Mouse (Mus musculus): ENCODE measurements around the gene Slc25a18. TPM values are rescaled to one million over a fixed set of nuclear protein-coding genes. Genes with fewer than 3 reads are reported as not detected.

The Slc25a18 gene
- polyA plus RNA-seq, 1 experiment from 2014 or later, result 1.8 TPM

DNA sequence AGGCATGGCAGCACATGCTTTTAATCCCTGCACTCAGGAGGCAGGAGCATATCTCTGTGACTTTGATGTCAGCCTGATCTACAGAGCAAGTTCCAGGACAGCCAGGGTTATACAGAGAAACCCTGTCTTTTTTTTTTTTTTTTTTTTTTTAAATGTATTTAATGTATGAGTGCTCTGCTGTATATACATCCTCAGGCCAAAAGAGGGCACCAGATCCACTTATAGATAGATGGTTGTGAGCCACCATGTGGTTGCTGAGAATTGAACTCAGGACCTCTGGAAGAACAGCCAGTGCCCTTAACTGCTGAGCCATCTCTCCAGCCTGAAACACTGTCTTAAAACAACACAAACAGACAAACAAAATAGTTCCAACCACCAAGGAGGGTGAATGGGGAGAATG lies 15.5 kb downstream of the Slc25a18 start:
- no peak overlapping the region for H3K4me3 ChIP-seq (ENCODE audit: low read depth, low read length)
- no peaks in the 10 kb centered on the region for H3K27me3 ChIP-seq (ENCODE audit: control insufficient read depth, insufficient read depth, low read length)
- H3K36me3 ChIP-seq (ENCODE audit: control insufficient read depth, insufficient read depth, low read length), result peaks cover 5% of the 10 kb centered on the region
- H3K4me1 ChIP-seq (ENCODE audit: control insufficient read depth, insufficient read depth, low read length), result peaks cover 2% of the 10 kb centered on the region
- DNase-seq (ENCODE audit: low spot score) (no peak), ATAC-seq (ENCODE audit: insufficient read depth, low FRiP score, low TSS enrichment) (no peak)
- H3K4me2 ChIP-seq (ENCODE audit: low read depth), result no peak overlapping the region
- H3K9me3 ChIP-seq (ENCODE audit: control insufficient read depth, low read length), result no peaks in the 10 kb centered on the region
- H3K9ac ChIP-seq (ENCODE audit: low read length), result no peak overlapping the region
- no peak overlapping the region for H3K27ac ChIP-seq (ENCODE audit: low read depth, low read length)

GRCm38 (mm10) chr6:120790153-120790552 lies 16.8 kb downstream of the Slc25a18 start:
- Histone ChIP-seq H3K4me2 (ENCODE audit: low read depth) (no peak overlapping the region), H3K27me3 (ENCODE audit: control insufficient read depth, insufficient read depth, low read length) (no peaks in the 10 kb centered on the region), H3K4me3 (ENCODE audit: low read depth, low read length) (no peak overlapping the region), H3K4me1 (ENCODE audit: control insufficient read depth, insufficient read depth, low read length) (peaks cover 2% of the 10 kb centered on the region), H3K9me3 (ENCODE audit: control insufficient read depth, low read length) (no peaks in the 10 kb centered on the region), H3K27ac (ENCODE audit: low read depth, low read length) (no peak overlapping the region), H3K9ac (ENCODE audit: low read length) (no peak overlapping the region), H3K36me3 (ENCODE audit: control insufficient read depth, insufficient read depth, low read length) (peaks cover 6% of the 10 kb centered on the region)
- DNase-seq (ENCODE audit: low spot score) (no peak), ATAC-seq (ENCODE audit: insufficient read depth, low FRiP score, low TSS enrichment) (no peak)
- 92% methylated on average over 10 of the region's 11 CpGs for WGBS

DNA sequence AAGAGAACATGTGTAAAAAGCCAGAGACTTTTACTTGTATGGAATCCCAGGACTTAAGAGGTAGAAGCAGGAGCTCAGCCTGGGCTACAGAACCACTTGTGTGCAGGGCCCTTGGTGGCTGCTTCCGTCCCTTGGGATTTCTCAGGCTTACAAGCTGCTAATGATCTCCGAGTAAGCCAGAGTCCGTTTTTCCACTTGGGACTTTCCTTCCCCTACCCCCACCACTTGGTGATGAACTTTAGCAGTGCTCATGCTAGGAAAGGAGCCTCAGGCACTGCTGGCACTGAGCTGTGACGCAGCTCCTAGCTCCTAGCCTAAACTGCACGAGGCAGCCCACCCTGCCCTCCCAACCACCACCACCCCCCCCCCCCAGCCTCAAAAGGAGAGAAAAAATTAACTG lies 17.3 kb downstream of the Slc25a18 start:
- peaks cover 2% of the 10 kb centered on the region for H3K4me1 ChIP-seq (ENCODE audit: control insufficient read depth, insufficient read depth, low read length)
- H3K9me3 ChIP-seq (ENCODE audit: control insufficient read depth, low read length), result no peaks in the 10 kb centered on the region
- no peak overlapping the region for H3K4me2 ChIP-seq (ENCODE audit: low read depth)
- no peak overlapping the region for H3K9ac ChIP-seq (ENCODE audit: low read length)
- H3K27ac ChIP-seq (ENCODE audit: low read depth, low read length), result no peak overlapping the region
- no peak for DNase-seq (ENCODE audit: low spot score)
- peaks cover 11% of the 10 kb centered on the region for H3K36me3 ChIP-seq (ENCODE audit: control insufficient read depth, insufficient read depth, low read length)
- H3K4me3 ChIP-seq (ENCODE audit: low read depth, low read length), result no peak overlapping the region
- no peak for ATAC-seq (ENCODE audit: insufficient read depth, low FRiP score, low TSS enrichment)
- 72% methylated on average over 5 of the region's 5 CpGs for WGBS
- no peaks in the 10 kb centered on the region for H3K27me3 ChIP-seq (ENCODE audit: control insufficient read depth, insufficient read depth, low read length)

DNA sequence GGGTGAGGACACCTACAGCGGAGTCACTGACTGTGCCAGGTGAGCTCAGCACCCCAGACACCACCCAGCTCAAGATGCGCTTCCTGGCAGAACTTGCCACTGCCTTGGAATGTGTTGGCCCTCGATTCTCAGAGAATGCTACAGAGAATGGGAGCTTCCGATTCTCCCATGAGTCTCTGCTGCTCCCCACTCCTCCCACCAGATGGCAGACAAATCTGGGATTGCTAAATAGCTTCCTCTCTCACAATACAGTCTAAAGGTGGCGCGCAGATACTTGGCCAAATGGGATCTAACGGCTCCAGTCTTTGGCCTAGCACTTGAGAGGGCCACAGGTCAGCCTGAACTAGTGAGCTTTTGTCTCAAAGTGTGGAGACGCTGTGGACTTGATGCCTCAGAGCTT lies 19.6 kb downstream of the Slc25a18 start:
- no peak for ATAC-seq (ENCODE audit: insufficient read depth, low FRiP score, low TSS enrichment)
- no peaks in the 10 kb centered on the region for H3K9me3 ChIP-seq (ENCODE audit: control insufficient read depth, low read length)
- H3K27ac ChIP-seq (ENCODE audit: low read depth, low read length), result no peak overlapping the region
- H3K4me3 ChIP-seq (ENCODE audit: low read depth, low read length), result no peak overlapping the region
- no peaks in the 10 kb centered on the region for H3K27me3 ChIP-seq (ENCODE audit: control insufficient read depth, insufficient read depth, low read length)
- WGBS, result 83% methylated on average over 8 of the region's 8 CpGs
- peaks cover 2% of the 10 kb centered on the region; the same call in 1 of the 2 replicates for H3K4me1 ChIP-seq (ENCODE audit: control insufficient read depth, insufficient read depth, low read length)
- DNase-seq (ENCODE audit: low spot score), result no peak
- H3K4me2 ChIP-seq (ENCODE audit: low read depth), result no peak overlapping the region
- peaks cover 19% of the 10 kb centered on the region for H3K36me3 ChIP-seq (ENCODE audit: control insufficient read depth, insufficient read depth, low read length)
- no peak overlapping the region for H3K9ac ChIP-seq (ENCODE audit: low read length)

GRCm38 (mm10) chr6:120795422-120796086 lies 22.2 kb downstream of the Slc25a18 start:
- H3K27me3 ChIP-seq (ENCODE audit: control insufficient read depth, insufficient read depth, low read length), result no peaks in the 10 kb centered on the region
- H3K27ac ChIP-seq (ENCODE audit: low read depth, low read length), result no peak overlapping the region
- H3K4me1 ChIP-seq (ENCODE audit: control insufficient read depth, insufficient read depth, low read length), result peaks cover 2% of the 10 kb centered on the region; the same call in 1 of the 2 replicates
- H3K36me3 ChIP-seq (ENCODE audit: control insufficient read depth, insufficient read depth, low read length), result peaks cover 24% of the 10 kb centered on the region
- H3K9me3 ChIP-seq (ENCODE audit: control insufficient read depth, low read length), result no peaks in the 10 kb centered on the region
- WGBS, result 80% methylated on average over 5 of the region's 5 CpGs
- DNase-seq (ENCODE audit: low spot score), result no peak
- no peak for ATAC-seq (ENCODE audit: insufficient read depth, low FRiP score, low TSS enrichment)
- no peak overlapping the region for H3K4me3 ChIP-seq (ENCODE audit: low read depth, low read length)
- H3K9ac ChIP-seq (ENCODE audit: low read length), result no peak overlapping the region
- no peak overlapping the region for H3K4me2 ChIP-seq (ENCODE audit: low read depth)

GRCm38 (mm10) chr6:120796111-120796510 lies 22.7 kb downstream of the Slc25a18 start:
- peaks cover 26% of the 10 kb centered on the region for H3K36me3 ChIP-seq (ENCODE audit: control insufficient read depth, insufficient read depth, low read length)

DNA sequence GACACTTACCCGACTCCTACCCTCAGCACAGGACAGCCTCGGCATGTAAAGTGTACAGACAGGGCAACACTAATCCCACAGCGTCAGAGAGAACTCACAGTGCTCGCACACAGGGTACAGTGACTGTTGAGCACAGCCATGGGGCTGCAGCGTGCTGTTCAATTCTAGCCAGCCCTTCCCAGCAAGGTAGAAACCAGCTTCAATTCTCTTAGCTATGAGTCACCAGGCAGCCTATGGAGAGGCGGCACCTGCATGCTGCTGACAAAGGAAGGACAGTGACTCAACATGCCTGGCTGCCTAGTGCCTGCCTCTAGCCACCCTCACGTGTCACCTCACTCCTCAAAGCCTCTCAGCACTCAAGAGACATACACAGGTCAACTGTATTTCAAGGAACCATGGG lies 24.6 kb downstream of the Slc25a18 start:
- H3K4me1 ChIP-seq (ENCODE audit: control insufficient read depth, insufficient read depth, low read length), result no peaks in the 10 kb centered on the region
- no peak overlapping the region for H3K4me2 ChIP-seq (ENCODE audit: low read depth)
- H3K9ac ChIP-seq (ENCODE audit: low read length), result no peak overlapping the region
- WGBS, result 91% methylated on average over 7 of the region's 7 CpGs
- H3K27me3 ChIP-seq (ENCODE audit: control insufficient read depth, insufficient read depth, low read length), result no peaks in the 10 kb centered on the region
- DNase-seq (ENCODE audit: low spot score), result no peak
- no peak overlapping the region for H3K4me3 ChIP-seq (ENCODE audit: low read depth, low read length)
- no peak for ATAC-seq (ENCODE audit: insufficient read depth, low FRiP score, low TSS enrichment)
- peaks cover 27% of the 10 kb centered on the region for H3K36me3 ChIP-seq (ENCODE audit: control insufficient read depth, insufficient read depth, low read length)
- no peak overlapping the region for H3K27ac ChIP-seq (ENCODE audit: low read depth, low read length)
- H3K9me3 ChIP-seq (ENCODE audit: control insufficient read depth, low read length), result no peaks in the 10 kb centered on the region

More at GRCm38 (mm10) chr6:120796111-120796510, 22.7 kb downstream of the Slc25a18 start:
- Histone ChIP-seq H3K27ac (ENCODE audit: low read depth, low read length) (no peak overlapping the region), H3K4me1 (ENCODE audit: control insufficient read depth, insufficient read depth, low read length) (no peaks in the 10 kb centered on the region), H3K4me2 (ENCODE audit: low read depth) (no peak overlapping the region), H3K4me3 (ENCODE audit: low read depth, low read length) (no peak overlapping the region), H3K27me3 (ENCODE audit: control insufficient read depth, insufficient read depth, low read length) (no peaks in the 10 kb centered on the region), H3K9ac (ENCODE audit: low read length) (no peak overlapping the region), H3K9me3 (ENCODE audit: control insufficient read depth, low read length) (no peaks in the 10 kb centered on the region)
- DNase-seq (ENCODE audit: low spot score) (no peak), ATAC-seq (ENCODE audit: insufficient read depth, low FRiP score, low TSS enrichment) (no peak)
- 82% methylated on average over 2 of the region's 2 CpGs for WGBS

DNA sequence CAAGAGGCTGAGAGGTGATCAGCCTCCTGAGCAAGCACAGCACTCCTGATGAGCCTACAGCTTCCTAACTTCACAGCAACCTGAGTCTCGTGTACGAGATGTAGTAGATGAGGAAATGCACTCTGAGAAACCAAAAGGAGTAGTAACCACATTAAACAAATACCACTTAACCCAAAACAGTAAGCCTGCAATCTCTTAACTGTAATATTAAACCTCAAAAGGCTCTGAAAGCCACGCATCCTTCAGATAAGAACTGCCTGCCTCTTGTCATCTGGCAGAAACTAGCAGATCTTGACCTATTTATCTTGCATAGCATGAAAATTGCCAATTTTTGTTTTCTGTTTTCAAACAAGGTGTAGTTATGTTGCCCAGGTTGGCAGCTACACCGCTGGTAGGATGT lies 25.5 kb downstream of the Slc25a18 start:
- no peaks in the 10 kb centered on the region for H3K4me1 ChIP-seq (ENCODE audit: control insufficient read depth, insufficient read depth, low read length)
- DNase-seq (ENCODE audit: low spot score) (no peak), ATAC-seq (ENCODE audit: insufficient read depth, low FRiP score, low TSS enrichment) (no peak)
- H3K9ac ChIP-seq (ENCODE audit: low read length), result no peak overlapping the region
- H3K36me3 ChIP-seq (ENCODE audit: control insufficient read depth, insufficient read depth, low read length), result peaks cover 23% of the 10 kb centered on the region
- WGBS, result 94% methylated on average over 4 of the region's 4 CpGs
- H3K4me3 ChIP-seq (ENCODE audit: low read depth, low read length), result no peak overlapping the region
- H3K27me3 ChIP-seq (ENCODE audit: control insufficient read depth, insufficient read depth, low read length), result no peaks in the 10 kb centered on the region
- no peaks in the 10 kb centered on the region for H3K9me3 ChIP-seq (ENCODE audit: control insufficient read depth, low read length)
- no peak overlapping the region for H3K27ac ChIP-seq (ENCODE audit: low read depth, low read length)
- H3K4me2 ChIP-seq (ENCODE audit: low read depth), result no peak overlapping the region

DNA sequence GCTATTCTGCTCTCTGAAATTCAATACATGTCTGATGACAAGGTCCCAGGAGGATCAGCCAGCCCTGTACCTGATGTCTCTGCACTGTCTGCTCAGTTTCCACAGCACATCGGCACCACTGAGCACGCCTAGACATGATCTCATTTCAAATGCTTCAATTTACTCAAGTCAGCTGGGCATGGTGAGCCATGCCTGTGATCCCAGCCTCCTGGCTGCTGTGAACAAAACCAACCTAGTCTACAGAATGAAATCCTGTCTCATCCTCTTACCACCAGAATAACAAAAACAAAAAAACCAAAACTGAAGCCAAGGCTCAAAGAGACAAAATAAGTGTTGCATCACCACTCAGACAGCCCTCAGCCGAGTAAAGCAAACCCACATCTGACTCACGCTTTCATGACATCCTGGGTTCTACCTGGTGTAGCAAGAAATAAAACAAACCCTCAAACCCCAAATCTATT lies 26.2 kb downstream of the Slc25a18 start:
- Histone ChIP-seq H3K36me3 (ENCODE audit: control insufficient read depth, insufficient read depth, low read length) (peaks cover 22% of the 10 kb centered on the region), H3K4me1 (ENCODE audit: control insufficient read depth, insufficient read depth, low read length) (no peaks in the 10 kb centered on the region), H3K4me3 (ENCODE audit: low read depth, low read length) (no peak overlapping the region), H3K9ac (ENCODE audit: low read length) (no peak overlapping the region), H3K4me2 (ENCODE audit: low read depth) (no peak overlapping the region), H3K27me3 (ENCODE audit: control insufficient read depth, insufficient read depth, low read length) (no peaks in the 10 kb centered on the region), H3K9me3 (ENCODE audit: control insufficient read depth, low read length) (no peaks in the 10 kb centered on the region), H3K27ac (ENCODE audit: low read depth, low read length) (no peak overlapping the region)
- ATAC-seq (ENCODE audit: insufficient read depth, low FRiP score, low TSS enrichment) (no peak), DNase-seq (ENCODE audit: low spot score) (no peak)
- WGBS, result 94% methylated on average over 4 of the region's 4 CpGs
